Mouse (Mus musculus): ENCODE data around the gene Gjb1. TPM values are rescaled to one million over a fixed set of nuclear protein-coding genes. Genes with fewer than 3 reads are reported as not detected.

The Gjb1 gene
- total RNA-seq, 2 experiments from 2014 or later: 0.28 to 0.57 TPM

DNA sequence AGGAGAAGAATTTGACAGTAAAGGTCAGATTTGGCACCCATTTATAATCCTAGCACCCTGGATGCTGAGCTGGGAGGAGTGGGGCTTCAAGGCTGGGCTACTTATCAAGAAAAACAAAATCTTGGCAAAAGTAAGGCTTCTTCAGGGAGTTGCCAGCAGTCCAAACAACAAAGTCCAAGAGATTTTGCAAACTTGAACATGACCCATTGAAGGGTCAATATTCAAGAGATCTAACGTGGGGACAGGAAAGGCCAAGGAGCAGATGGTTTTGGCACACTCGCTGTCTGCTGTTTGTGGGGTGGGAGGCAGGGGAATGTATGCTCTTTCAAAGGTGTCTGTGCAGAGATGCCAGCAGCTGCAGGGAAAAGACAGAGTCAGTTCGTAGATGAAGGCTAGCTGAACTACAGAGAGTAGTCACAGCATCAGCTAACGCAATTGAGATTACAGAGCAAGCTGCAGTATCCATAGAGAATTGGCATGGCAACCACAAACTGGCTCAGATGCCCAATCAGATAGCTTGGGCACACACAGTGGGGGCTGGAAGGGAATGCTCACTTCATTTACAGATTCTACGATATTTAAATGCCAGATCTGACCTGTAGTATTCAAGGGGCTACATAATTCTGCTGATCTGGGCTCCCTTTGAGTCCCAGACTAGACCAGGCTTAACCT, 12.8 kb downstream of the Gjb1 start:
- DNase-seq: no peak
- intact Hi-C loops (cut with DNase I): no loop called here

GRCm38 (mm10) chrX:101394341-101394740, 18.2 kb downstream of the Gjb1 start:
- DNase-seq: no peak
- intact Hi-C loops (cut with DNase I): no loop called here

GRCm38 (mm10) chrX:101396459-101396858, 20.3 kb downstream of the Gjb1 start:
- intact Hi-C loops (cut with DNase I): no loop called here
- DNase-seq: no peak

GRCm38 (mm10) chrX:101418946-101419724, 43.0 kb downstream of the Gjb1 start:
- intact Hi-C loops (cut with DNase I): no loop called here

DNA sequence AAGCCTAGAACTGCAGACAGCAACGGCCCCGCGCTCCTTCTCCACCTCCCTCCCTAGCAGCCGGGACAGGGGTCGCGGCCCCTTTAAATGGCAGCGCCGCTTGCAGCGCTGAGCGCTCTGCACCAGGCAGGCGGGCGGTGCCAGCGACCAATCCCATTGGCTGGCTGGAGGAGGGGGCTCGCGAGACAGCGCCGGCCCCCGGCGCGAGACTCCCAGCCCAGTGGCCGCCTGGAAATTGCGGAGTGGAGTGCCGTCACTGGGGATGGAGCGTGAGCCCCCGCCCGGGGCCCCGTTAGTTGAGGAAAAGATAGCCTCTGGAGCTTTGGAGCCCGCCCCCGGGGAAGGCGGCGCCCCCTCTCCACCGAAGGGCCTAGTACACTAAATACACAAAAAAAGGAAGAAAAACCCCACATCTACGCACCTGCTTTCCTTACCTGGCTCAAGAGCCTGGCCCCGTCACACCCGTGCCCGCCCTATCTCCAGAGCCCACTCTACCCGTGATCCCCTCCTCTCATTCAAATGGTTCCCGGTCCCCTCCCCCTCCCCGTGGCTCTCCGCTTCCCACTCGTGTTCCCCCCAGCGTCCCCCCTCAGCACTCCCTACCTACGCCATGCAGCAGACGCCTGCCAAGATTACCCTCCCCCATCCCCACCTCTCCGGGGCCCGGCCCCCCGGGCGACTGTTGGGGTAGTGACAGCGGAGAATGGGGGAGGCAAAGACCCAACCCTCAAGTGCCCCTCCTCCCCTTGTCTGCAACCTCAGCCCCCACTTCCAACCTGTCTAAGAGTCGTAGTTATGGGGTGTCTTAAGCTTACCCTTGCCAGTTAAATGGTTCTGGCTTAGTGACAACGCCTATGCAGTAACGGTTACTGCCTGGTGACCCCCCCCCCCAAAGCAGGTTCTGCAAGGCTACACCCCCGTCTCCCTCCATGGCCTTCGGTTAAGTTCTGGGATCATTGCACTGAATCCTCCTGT, 43.8 kb downstream of the Gjb1 start:
- peak; percentile 62 to 79 for DNase-seq
- intact Hi-C loops (cut with DNase I): no loop called here

More at GRCm38 (mm10) chrX:101418946-101419724, 43.0 kb downstream of the Gjb1 start:
- DNase-seq: peak; percentile 24 to 31

- DNase-seq: no peak
- intact Hi-C loops (cut with DNase I): no loop called here
These were observed 44.5 kb downstream of the Gjb1 start, which contains the start of gene Zmym3 for GRCm38 (mm10) chrX:101420700-101421095. Gene Zmym3, minus strand, starts transcription at chrX:101420849.

DNA sequence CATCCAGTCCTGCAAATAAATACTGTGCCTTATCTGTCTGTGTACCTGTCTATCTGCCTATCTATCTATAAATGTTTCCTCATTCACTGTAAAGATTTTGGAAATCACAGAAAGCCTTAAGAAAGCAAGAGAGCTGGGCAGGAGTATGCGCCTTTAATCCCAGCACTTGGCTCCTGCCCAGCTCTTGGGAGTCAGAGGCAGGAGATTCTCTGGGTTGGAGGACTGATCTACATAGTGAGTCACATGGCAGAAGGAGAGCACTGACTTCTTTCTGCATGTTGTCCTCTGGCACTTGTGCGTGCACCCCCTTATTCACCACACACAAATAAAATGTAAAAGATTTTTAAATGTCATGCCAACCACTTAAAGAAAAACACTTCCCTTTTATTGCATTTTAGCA, 47.3 kb downstream of the Gjb1 start:
- intact Hi-C loops (cut with DNase I): no loop called here
- DNase-seq: no peak

GRCm38 (mm10) chrX:101427774-101428173, 51.6 kb downstream of the Gjb1 start:
- peak in 1 of 2 experiments; percentile 15 for DNase-seq
- intact Hi-C loops (cut with DNase I): loop anchor here (5.0 kb wide), 2 partner anchors 60 to 90 kb away; no protein-coding TSS in a partner anchor

GRCm38 (mm10) chrX:101428785-101429141, 52.6 kb downstream of the Gjb1 start:
- intact Hi-C loops (cut with DNase I): loop anchor here (5.0 kb wide), 2 partner anchors 59 to 89 kb away; no protein-coding TSS in a partner anchor
- DNase-seq: no peak

- DNase-seq: peak; percentile 53 to 61
- intact Hi-C loops (cut with DNase I): loop anchor here (5.0 kb wide), 2 partner anchors 58 to 88 kb away; no protein-coding TSS in a partner anchor
These were observed 53.2 kb downstream of the Gjb1 start, which contains the start of gene Nono for GRCm38 (mm10) chrX:101429142-101429949. Gene Nono, plus strand, starts transcription at chrX:101429318.

- no peak for DNase-seq
- intact Hi-C loops (cut with DNase I): loop anchor here (5.0 kb wide), 2 partner anchors 57 to 87 kb away; no protein-coding TSS in a partner anchor
These were observed 53.8 kb downstream of the Gjb1 start for GRCm38 (mm10) chrX:101429976-101430375.

Other genes with a start within 250 kb of the Gjb1 start
- 10 to 100 TPM; 27.9 to 28.5 TPM for gene Snx12, start 153.8 kb upstream of the Gjb1 start, total RNA-seq (2021)
- gene Foxo4, start 121.8 kb upstream of the Gjb1 start, total RNA-seq (2021): 100 to 1,000 TPM in 1 of 2 experiments, 10 to 100 TPM in 1; 95.6 to 116 TPM
- not detected for gene Gm614, start 112.4 kb upstream of the Gjb1 start, total RNA-seq (2021)
- gene Il2rg, start 108.1 kb upstream of the Gjb1 start, total RNA-seq (2021): 1 to 10 TPM; 1.8 to 2.5 TPM
- gene Gm20489, start 107.4 kb upstream of the Gjb1 start, total RNA-seq (2021): not detected
- gene Med12, start 102.3 kb upstream of the Gjb1 start, total RNA-seq (2021): 10 to 100 TPM; 15.5 to 18.1 TPM
- under 1 TPM; 0.08 to 0.15 TPM for gene Nlgn3, start 77.2 kb upstream of the Gjb1 start, total RNA-seq (2021)
- 10 to 100 TPM in 1 of 2 experiments, 1 to 10 TPM in 1; 7.0 to 11.1 TPM for gene Zmym3, start 44.5 kb downstream of the Gjb1 start, total RNA-seq (2021)
- 10 to 100 TPM; 38.9 to 43.4 TPM for gene Nono, start 52.9 kb downstream of the Gjb1 start, total RNA-seq (2021)
- gene Itgb1bp2, start 72.7 kb downstream of the Gjb1 start, total RNA-seq (2021): 100 to 1,000 TPM; 211 to 226 TPM
- 1 to 10 TPM; 5.8 to 8.2 TPM for gene Taf1, start 156.4 kb downstream of the Gjb1 start, total RNA-seq (2021)